Mouse (Mus musculus) E14TG2a.4 (cell line): ENCODE results near the gene Itgb3.

ENCODE experiments used
- CTCF ChIP-seq: conservative IDR thresholded peaks from 2 replicates; pipeline ENCODE4 v1.5.1; 2014; ENCODE audit warnings: low read length
- POU5F1 ChIP-seq: IDR thresholded peaks from 2 replicates; pipeline ENCODE4 v1.6.1; 2014; ENCODE audit warnings: low read length, borderline replicate concordance

DNA sequence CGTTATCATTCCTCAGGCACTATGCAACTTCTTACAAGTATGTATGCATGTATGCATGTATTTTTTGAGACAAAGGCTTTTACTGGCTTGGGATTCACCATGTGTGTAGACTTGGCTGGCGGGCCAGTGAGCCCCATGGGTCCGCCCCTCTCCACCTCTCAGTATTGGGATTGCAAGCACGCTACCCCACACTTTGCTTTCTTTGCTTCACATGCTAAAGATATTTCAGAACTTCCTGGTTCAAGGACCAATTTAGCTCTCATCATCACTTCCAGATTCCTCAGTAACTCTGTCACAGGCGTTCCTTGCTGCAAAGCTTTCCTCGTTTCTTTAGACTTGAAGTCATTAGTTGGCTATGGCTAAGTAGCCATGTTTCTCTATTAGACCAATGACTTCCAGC lies 41.7 kb upstream of the Itgb3 start:
- TF ChIP-seq CTCF = no peak
- no peak for TF ChIP-seq POU5F1
